Mouse (Mus musculus): ENCODE measurements around the gene Opcml. TPM values are rescaled to one million over a fixed set of nuclear protein-coding genes. Genes with fewer than 3 reads are reported as not detected.

Opcml gene
- polyA plus RNA-seq, 2 experiments = 3.7 to 5.5 TPM

GRCm38 (mm10) chr9:28882566-28882965, 1092.0 kb downstream of the Opcml start:
- H3K27ac ChIP-seq (replicated peaks; ENCODE audit: low read depth, low read length) = no peak overlapping the region
- DNase-seq (ENCODE audit: low spot score) (no peak), ATAC-seq (ENCODE audit: low FRiP score, low read depth) (no peak)
- H3K4me1 ChIP-seq (ENCODE audit: control insufficient read depth, insufficient read depth, low read length) = no peaks in the 10 kb centered on the region
- H3K9ac ChIP-seq (ENCODE audit: low read depth, low read length, severe bottlenecking) = no peak overlapping the region
- no peaks in the 10 kb centered on the region for H3K27me3 ChIP-seq (ENCODE audit: control insufficient read depth, insufficient read depth, low read length)
- H3K9me3 ChIP-seq (ENCODE audit: control insufficient read depth, low read length) = no peaks in the 10 kb centered on the region
- no peaks in the 10 kb centered on the region for H3K36me3 ChIP-seq (ENCODE audit: control insufficient read depth, insufficient read depth, low read length)
- TF ChIP-seq POLR2A (IDR thresholded peaks at IDR 0.05; ENCODE audit: borderline replicate concordance, extremely low read depth, insufficient read depth, insufficient read length) = no peak
- no peak overlapping the region for H3K4me2 ChIP-seq (replicated peaks; ENCODE audit: low read depth, low read length, severe bottlenecking)
- WGBS = 76% methylated on average over 1 of the region's 1 CpGs
- H3K4me3 ChIP-seq (replicated peaks; ENCODE audit: low read length) = no peak overlapping the region

- ATAC-seq (ENCODE audit: low FRiP score, low read depth) (no peak), DNase-seq (ENCODE audit: low spot score) (no peak)
- no peak for TF ChIP-seq POLR2A (IDR thresholded peaks at IDR 0.05; ENCODE audit: borderline replicate concordance, extremely low read depth, insufficient read depth, insufficient read length)
- Histone ChIP-seq H3K4me1 (ENCODE audit: control insufficient read depth, insufficient read depth, low read length) (no peaks in the 10 kb centered on the region), H3K27ac (replicated peaks; ENCODE audit: low read depth, low read length) (no peak overlapping the region), H3K4me2 (replicated peaks; ENCODE audit: low read depth, low read length, severe bottlenecking) (no peak overlapping the region), H3K9ac (ENCODE audit: low read depth, low read length, severe bottlenecking) (no peak overlapping the region), H3K27me3 (ENCODE audit: control insufficient read depth, insufficient read depth, low read length) (no peaks in the 10 kb centered on the region), H3K4me3 (replicated peaks; ENCODE audit: low read length) (no peak overlapping the region), H3K9me3 (ENCODE audit: control insufficient read depth, low read length) (no peaks in the 10 kb centered on the region), H3K36me3 (ENCODE audit: control insufficient read depth, insufficient read depth, low read length) (no peaks in the 10 kb centered on the region)
- WGBS = 89% methylated on average over 8 of the region's 8 CpGs
Observed at GRCm38 (mm10) chr9:28891611-28892010, 1101.0 kb downstream of the Opcml start.

- Histone ChIP-seq H3K36me3 (ENCODE audit: control insufficient read depth, insufficient read depth, low read length) (no peaks in the 10 kb centered on the region), H3K4me1 (ENCODE audit: control insufficient read depth, insufficient read depth, low read length) (no peaks in the 10 kb centered on the region), H3K4me2 (replicated peaks; ENCODE audit: low read depth, low read length, severe bottlenecking) (no peak overlapping the region), H3K9ac (ENCODE audit: low read depth, low read length, severe bottlenecking) (no peak overlapping the region), H3K27ac (replicated peaks; ENCODE audit: low read depth, low read length) (no peak overlapping the region), H3K27me3 (ENCODE audit: control insufficient read depth, insufficient read depth, low read length) (no peaks in the 10 kb centered on the region), H3K9me3 (ENCODE audit: control insufficient read depth, low read length) (no peaks in the 10 kb centered on the region), H3K4me3 (replicated peaks; ENCODE audit: low read length) (no peak overlapping the region)
- 92% methylated on average over 1 of the region's 1 CpGs for WGBS
- ATAC-seq (ENCODE audit: low FRiP score, low read depth) (no peak), DNase-seq (ENCODE audit: low spot score) (no peak)
- TF ChIP-seq POLR2A (IDR thresholded peaks at IDR 0.05; ENCODE audit: borderline replicate concordance, extremely low read depth, insufficient read depth, insufficient read length) = no peak
Observed at GRCm38 (mm10) chr9:28903291-28903690, 1112.7 kb downstream of the Opcml start.

- DNase-seq (ENCODE audit: low spot score) (no peak), ATAC-seq (ENCODE audit: low FRiP score, low read depth) (no peak)
- Histone ChIP-seq H3K4me3 (replicated peaks; ENCODE audit: low read length) (no peak overlapping the region), H3K27me3 (ENCODE audit: control insufficient read depth, insufficient read depth, low read length) (no peaks in the 10 kb centered on the region), H3K9ac (ENCODE audit: low read depth, low read length, severe bottlenecking) (no peak overlapping the region), H3K4me1 (ENCODE audit: control insufficient read depth, insufficient read depth, low read length) (no peaks in the 10 kb centered on the region), H3K27ac (replicated peaks; ENCODE audit: low read depth, low read length) (no peak overlapping the region), H3K36me3 (ENCODE audit: control insufficient read depth, insufficient read depth, low read length) (no peaks in the 10 kb centered on the region), H3K9me3 (ENCODE audit: control insufficient read depth, low read length) (no peaks in the 10 kb centered on the region), H3K4me2 (replicated peaks; ENCODE audit: low read depth, low read length, severe bottlenecking) (no peak overlapping the region)
- TF ChIP-seq POLR2A (IDR thresholded peaks at IDR 0.05; ENCODE audit: borderline replicate concordance, extremely low read depth, insufficient read depth, insufficient read length) = no peak
- WGBS = 79% methylated on average over 4 of the region's 4 CpGs
Observed at GRCm38 (mm10) chr9:28909738-28910137, 1119.2 kb downstream of the Opcml start.

GRCm38 (mm10) chr9:28911571-28912185, 1121.1 kb downstream of the Opcml start:
- Histone ChIP-seq H3K36me3 (ENCODE audit: control insufficient read depth, insufficient read depth, low read length) (no peaks in the 10 kb centered on the region), H3K9me3 (ENCODE audit: control insufficient read depth, low read length) (no peaks in the 10 kb centered on the region), H3K4me2 (replicated peaks; ENCODE audit: low read depth, low read length, severe bottlenecking) (no peak overlapping the region), H3K4me3 (replicated peaks; ENCODE audit: low read length) (no peak overlapping the region), H3K9ac (ENCODE audit: low read depth, low read length, severe bottlenecking) (no peak overlapping the region), H3K27ac (replicated peaks; ENCODE audit: low read depth, low read length) (no peak overlapping the region), H3K27me3 (ENCODE audit: control insufficient read depth, insufficient read depth, low read length) (no peaks in the 10 kb centered on the region), H3K4me1 (ENCODE audit: control insufficient read depth, insufficient read depth, low read length) (no peaks in the 10 kb centered on the region)
- WGBS = 61% methylated on average over 13 of the region's 13 CpGs
- DNase-seq (ENCODE audit: low spot score) (no peak), ATAC-seq (ENCODE audit: low FRiP score, low read depth) (no peak)
- no peak for TF ChIP-seq POLR2A (IDR thresholded peaks at IDR 0.05; ENCODE audit: borderline replicate concordance, extremely low read depth, insufficient read depth, insufficient read length)

All from limb, embryonic 14.5 days (tissue).